Mouse (Mus musculus): ENCODE results near the gene Sox10.

GRCm38 (mm10) chr15:79195492-79195891 lies 30.5 kb upstream of the Sox10 start:
- no peak for TF ChIP-seq POLR2A (IDR thresholded peaks at IDR 0.05; ENCODE audit: insufficient read length, low read depth)
- TF ChIP-seq MAX (IDR thresholded peaks at IDR 0.05; ENCODE audit: low read depth) = no peak
- TF ChIP-seq POLR2AphosphoS2 (IDR thresholded peaks at IDR 0.05; ENCODE audit: insufficient read length, low read depth) = no peak
- no peak for TF ChIP-seq USF1 (IDR thresholded peaks at IDR 0.05; ENCODE audit: low read depth)
- TF ChIP-seq E2F4 (IDR thresholded peaks at IDR 0.05; ENCODE audit: insufficient read depth) = no peak
- TF ChIP-seq TCF12 (IDR thresholded peaks at IDR 0.05; ENCODE audit: insufficient read depth, poor library complexity, severe bottlenecking) = no peak
- no peak for TF ChIP-seq REST (IDR thresholded peaks at IDR 0.05; ENCODE audit: insufficient read depth, insufficient read length)

All from myocyte (in vitro differentiated cells).